Mouse (Mus musculus): Measurements from ENCODE around the gene Lrpap1. TPM values are rescaled to one million over a fixed set of nuclear protein-coding genes. Genes with fewer than 3 reads are reported as not detected.
A peak's percentile ranks its signal among the peaks of the same experiment; 100 is the strongest.

Lrpap1 gene
- total and polyA plus RNA-seq, 3 experiments, result 22.9 to 43.7 (median 39.6) TPM

DNA sequence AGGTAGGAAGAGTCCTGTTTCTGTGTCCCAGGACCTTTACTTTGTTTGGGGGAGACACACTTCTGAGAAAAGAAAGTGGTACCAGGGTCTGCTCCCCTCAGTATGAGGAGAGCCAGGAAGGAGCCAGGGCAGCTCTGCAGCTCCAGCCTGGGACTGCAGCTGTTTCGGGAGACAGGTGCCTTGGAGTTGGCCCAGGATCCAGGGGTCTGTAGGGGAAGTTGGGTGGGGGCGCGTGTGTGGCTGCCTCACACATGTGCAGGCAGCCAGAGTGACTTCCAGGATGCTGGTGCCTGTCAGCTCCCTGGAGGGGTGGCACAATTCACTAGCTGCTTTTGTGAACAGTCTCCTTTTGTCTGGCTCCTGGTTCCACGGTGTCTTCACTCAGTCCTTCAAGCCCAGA is 48.0 kb downstream of the Lrpap1 start:
- H3K9me3 ChIP-seq (replicated peaks; ENCODE audit: low read length), result no peaks in the 10 kb centered on the region
- dilution Hi-C loops (cut with MboI; ENCODE audit: extremely low pct_ligation_motif_present, extremely low pct_unique_long_range_greater_than_20kb, low sequenced_read_pairs), result no loop called here
- H3K4me3 ChIP-seq (replicated peaks in 1 of 3; ENCODE audit: low read depth in 2 of 3, low read length in 2 of 3, poor library complexity in 1 of 3), result no peak overlapping the region
- TF ChIP-seq USF2 (conservative IDR thresholded peaks at IDR 0.05; ENCODE audit: low read depth, low read length), result no peak
- no peak for TF ChIP-seq TBP (conservative IDR thresholded peaks at IDR 0.05; ENCODE audit: low read depth, low read length)
- no peak for TF ChIP-seq SIN3A (IDR thresholded peaks at IDR 0.05; ENCODE audit: low read length)
- no peak for TF ChIP-seq JUND (conservative IDR thresholded peaks at IDR 0.05; ENCODE audit: low read depth, low read length)
- H3K4me2 ChIP-seq (ENCODE audit: insufficient read depth, low read depth, poor library complexity, severe bottlenecking), result no peak overlapping the region
- H3K79me2 ChIP-seq (replicated peaks; ENCODE audit: control insufficient read depth, extremely low read depth, insufficient read depth, poor library complexity, severe bottlenecking), result no peaks in the 10 kb centered on the region
- no peak overlapping the region for H3K27ac ChIP-seq (ENCODE audit: insufficient read depth, low read depth)
- in situ Hi-C loops (cut with MboI; ENCODE audit: low pct_ligation_motif_present, low pct_unique_long_range_greater_than_20kb, low sequenced_read_pairs), result no loop called here
- peaks cover 99% of the 10 kb centered on the region for H3K27me3 ChIP-seq (replicated peaks)
- H3K4me1 ChIP-seq (ENCODE audit: control insufficient read depth in 1 of 2, insufficient read depth in 2 of 2), result peaks cover 0 to 6% of the 10 kb centered on the region in 2 experiments; a peak in 1 of 4 replicates
- DNase-seq (ENCODE audit: extremely low read depth), result no peak
- no peaks in the 10 kb centered on the region for H3K36me3 ChIP-seq (replicated peaks in 1 of 2; ENCODE audit: control insufficient read depth in 1 of 2, insufficient read depth in 1 of 2, low read length in 1 of 2)
- H3K9ac ChIP-seq (ENCODE audit: insufficient read depth, low read depth), result no peak overlapping the region

DNA sequence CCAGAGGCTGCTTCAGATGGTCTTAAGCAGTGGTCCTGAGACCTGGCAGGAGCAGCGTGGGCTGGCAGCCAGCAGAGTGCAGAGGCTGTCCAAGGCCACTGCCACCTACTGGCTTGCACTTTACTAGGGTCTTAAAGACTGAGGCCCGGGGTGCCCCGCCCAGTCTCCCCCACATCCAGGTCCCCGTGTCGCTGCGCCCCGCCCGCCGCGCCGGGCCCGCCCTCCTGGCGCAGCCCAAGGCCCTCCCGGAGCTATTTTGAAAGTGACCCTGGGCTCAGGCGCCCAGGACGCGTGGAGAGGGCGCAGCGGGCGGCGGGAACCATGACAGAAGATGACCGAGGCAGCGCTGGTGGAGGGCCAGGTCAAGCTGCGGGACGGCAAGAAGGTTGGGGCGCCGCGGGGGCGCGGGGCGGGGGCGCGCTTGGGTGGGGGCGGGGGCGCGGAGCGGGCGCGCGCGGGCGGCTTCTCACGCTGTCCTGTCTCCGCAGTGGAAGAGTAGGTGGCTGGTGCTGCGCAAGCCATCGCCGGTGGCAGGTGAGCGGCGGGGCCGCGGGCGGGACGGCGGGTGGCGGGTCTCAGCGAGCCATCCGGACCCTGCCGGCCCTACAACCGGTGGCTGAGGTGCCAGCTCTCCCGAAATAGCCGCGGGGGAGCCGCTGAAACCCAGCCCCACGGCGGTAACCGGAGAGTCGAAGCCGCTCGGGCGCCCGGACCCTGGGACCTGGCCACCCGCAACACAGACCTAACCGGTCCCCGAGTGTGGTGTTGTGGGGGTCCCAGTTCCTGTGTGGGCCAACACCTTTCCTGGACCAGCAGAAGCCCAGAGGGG is 48.7 kb downstream of the Lrpap1 start, which contains the start of gene Dok7:
Gene Dok7, plus strand, starts transcription at position 163 of the 829 bp plus-strand sequence.
- dilution Hi-C loops (cut with MboI; ENCODE audit: extremely low pct_ligation_motif_present, extremely low pct_unique_long_range_greater_than_20kb, low sequenced_read_pairs), result no loop called here
- TF ChIP-seq POLR2AphosphoS2 (IDR thresholded peaks at IDR 0.05; ENCODE audit: low read depth, low read length) (no peak), CTCF (conservative IDR thresholded peaks at IDR 0.05 in 1 of 2, IDR thresholded peaks at IDR 0.05 in 1 of 2; ENCODE audit: low read depth in 2 of 2, low read length in 2 of 2) (peak in 1 of 2 experiments; percentile 23; a peak in 1 of 4 replicates)
- Histone ChIP-seq H3K4me1 (ENCODE audit: control insufficient read depth in 1 of 2, insufficient read depth in 2 of 2) (peaks cover 0 to 6% of the 10 kb centered on the region in 2 experiments; a peak in 1 of 4 replicates), H3K27ac (ENCODE audit: insufficient read depth, low read depth) (no peak within 1 kb of the TSS), H3K9ac (ENCODE audit: insufficient read depth, low read depth) (no peak within 1 kb of the TSS; the same call in 1 of the 2 replicates), H3K4me2 (ENCODE audit: insufficient read depth, low read depth, poor library complexity, severe bottlenecking) (peak within 1 kb of the TSS; percentile 62), H3K27me3 (replicated peaks) (peaks cover 99% of the 10 kb centered on the region), H3K79me2 (replicated peaks; ENCODE audit: control insufficient read depth, extremely low read depth, insufficient read depth, poor library complexity, severe bottlenecking) (no peaks in the 10 kb centered on the region), H3K36me3 (replicated peaks in 1 of 2; ENCODE audit: control insufficient read depth in 1 of 2, insufficient read depth in 1 of 2, low read length in 1 of 2) (no peaks in the 10 kb centered on the region), H3K9me3 (replicated peaks; ENCODE audit: low read length) (no peaks in the 10 kb centered on the region), H3K4me3 (replicated peaks in 1 of 3; ENCODE audit: low read depth in 2 of 3, low read length in 2 of 3, poor library complexity in 1 of 3) (peak within 1 kb of the TSS in 1 of 3 experiments; percentile 22)
- no peak for DNase-seq (ENCODE audit: extremely low read depth)
- in situ Hi-C loops (cut with MboI; ENCODE audit: low pct_ligation_motif_present, low pct_unique_long_range_greater_than_20kb, low sequenced_read_pairs), result no loop called here

DNA sequence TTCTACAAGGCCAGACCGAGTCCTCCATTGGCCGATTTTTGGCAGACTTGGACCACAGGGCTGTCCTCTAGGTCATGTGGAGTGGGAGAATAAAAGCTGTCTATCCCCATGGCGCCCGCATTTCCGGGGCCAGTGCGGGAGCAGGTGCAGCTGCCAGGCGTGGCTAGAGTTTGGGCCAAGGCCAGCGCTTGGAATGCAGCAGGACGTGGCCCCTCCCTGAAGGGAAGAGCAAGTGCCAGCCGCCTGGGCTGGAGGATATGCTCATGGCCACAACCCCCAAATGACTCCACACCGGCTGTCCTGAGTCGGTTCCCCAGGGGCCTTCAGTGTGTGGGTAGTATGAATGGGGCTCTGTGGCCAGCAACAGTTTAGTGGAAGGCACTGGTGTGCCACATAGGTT is 50.5 kb downstream of the Lrpap1 start:
- H3K4me3 ChIP-seq (replicated peaks in 1 of 3; ENCODE audit: low read depth in 2 of 3, low read length in 2 of 3, poor library complexity in 1 of 3), result no peak overlapping the region
- TF ChIP-seq KAT2A (IDR thresholded peaks at IDR 0.05; ENCODE audit: insufficient replicate concordance, low read length) (no peak), NELFE (IDR thresholded peaks at IDR 0.05; ENCODE audit: low read depth, low read length) (no peak), RAD21 (IDR thresholded peaks at IDR 0.05; ENCODE audit: low read depth, low read length) (no peak), RCOR1 (conservative IDR thresholded peaks at IDR 0.05; ENCODE audit: low read depth, low read length) (no peak), PAX5 (IDR thresholded peaks at IDR 0.05; ENCODE audit: low read length) (no peak), JUND (conservative IDR thresholded peaks at IDR 0.05; ENCODE audit: low read depth, low read length) (no peak), E2F4 (IDR thresholded peaks at IDR 0.05; ENCODE audit: insufficient replicate concordance, low read depth, low read length) (no peak), CTCF (conservative IDR thresholded peaks at IDR 0.05 in 1 of 2, IDR thresholded peaks at IDR 0.05 in 1 of 2; ENCODE audit: low read depth in 2 of 2, low read length in 2 of 2) (no peak), USF2 (conservative IDR thresholded peaks at IDR 0.05; ENCODE audit: low read depth, low read length) (no peak), POLR2A (IDR thresholded peaks at IDR 0.05; ENCODE audit: low read depth, low read length) (no peak), ZNF384 (IDR thresholded peaks at IDR 0.05; ENCODE audit: low read depth, low read length) (no peak), POLR2AphosphoS2 (IDR thresholded peaks at IDR 0.05; ENCODE audit: low read depth, low read length) (no peak), SMC3 (IDR thresholded peaks at IDR 0.05; ENCODE audit: low read depth, low read length) (no peak), TBP (conservative IDR thresholded peaks at IDR 0.05; ENCODE audit: low read depth, low read length) (no peak), ZMIZ1 (IDR thresholded peaks at IDR 0.05; ENCODE audit: low read depth, low read length) (no peak)
- peaks cover 3% of the 10 kb centered on the region for H3K9me3 ChIP-seq (replicated peaks; ENCODE audit: low read length)
- H3K4me1 ChIP-seq (ENCODE audit: control insufficient read depth in 1 of 2, insufficient read depth in 2 of 2), result peaks cover 0 to 6% of the 10 kb centered on the region in 2 experiments; a peak in 1 of 4 replicates
- DNase-seq (ENCODE audit: extremely low read depth), result no peak
- no peak overlapping the region for H3K4me2 ChIP-seq (ENCODE audit: insufficient read depth, low read depth, poor library complexity, severe bottlenecking)
- H3K27me3 ChIP-seq (replicated peaks), result peaks cover 99% of the 10 kb centered on the region
- no peak overlapping the region for H3K9ac ChIP-seq (ENCODE audit: insufficient read depth, low read depth)
- no peak overlapping the region for H3K27ac ChIP-seq (ENCODE audit: insufficient read depth, low read depth)
- dilution Hi-C loops (cut with MboI; ENCODE audit: extremely low pct_ligation_motif_present, extremely low pct_unique_long_range_greater_than_20kb, low sequenced_read_pairs) (no loop called here), in situ Hi-C loops (cut with MboI; ENCODE audit: low pct_ligation_motif_present, low pct_unique_long_range_greater_than_20kb, low sequenced_read_pairs) (no loop called here)
- no peaks in the 10 kb centered on the region for H3K79me2 ChIP-seq (replicated peaks; ENCODE audit: control insufficient read depth, extremely low read depth, insufficient read depth, poor library complexity, severe bottlenecking)
- H3K36me3 ChIP-seq (replicated peaks in 1 of 2; ENCODE audit: control insufficient read depth in 1 of 2, insufficient read depth in 1 of 2, low read length in 1 of 2), result no peaks in the 10 kb centered on the region
